In the genomic region with DNA sequence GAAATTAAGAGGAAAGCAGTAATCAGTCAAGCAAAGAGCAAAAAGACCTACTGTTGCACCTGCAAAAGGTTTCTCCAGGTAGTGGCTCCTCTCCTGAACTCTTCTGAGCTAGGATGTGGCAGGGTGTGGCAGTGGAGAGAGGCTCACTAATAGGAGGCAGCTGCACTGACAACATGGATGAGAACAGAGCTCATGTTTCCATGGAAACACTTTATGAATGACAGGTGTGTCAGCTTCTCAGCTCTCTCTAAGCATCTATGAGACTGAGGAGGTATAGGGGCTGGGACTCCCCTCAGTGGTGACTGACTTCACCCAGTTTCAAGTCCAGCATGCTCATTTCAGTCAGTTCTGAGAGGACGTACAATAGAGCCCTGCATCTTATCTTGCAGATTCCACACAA, we compare ENCODE assay signal across 26 mouse cellular contexts. TPM values are rescaled to one million over a fixed set of nuclear protein-coding genes. Genes with fewer than 3 reads are reported as not detected.
DNase-seq lines count a peak whose midpoint lies in the region; ATAC-seq and TF ChIP-seq lines count a peak whose summit lies in the region.
"Had no signal": no experiment of that assay in that cellular context is flagged by ENCODE, and none has a peak within 500 bp of the region (broad histone marks: within the 10 kb centered on the region; RNA-seq: fewer than 3 reads in every experiment).

No protein-coding gene starts in this region.

- H3K36me3 ChIP-seq in embryonic facial prominence, embryonic 11.5 days (replicated peaks; ENCODE audit: control insufficient read depth, insufficient read depth, low read depth, low read length), result no peaks in the 10 kb centered on the region
- H3K36me3 ChIP-seq in embryonic facial prominence, embryonic 10.5 days (replicated peaks), result no peaks in the 10 kb centered on the region
- H3K36me3 ChIP-seq in forebrain, postnatal 0 days (ENCODE audit: insufficient read depth), result no peaks in the 10 kb centered on the region
- no peaks in the 10 kb centered on the region for H3K36me3 ChIP-seq in forebrain, embryonic 14.5 days (ENCODE audit: control insufficient read depth, insufficient read depth, low read length)
- H3K36me3 ChIP-seq in hindbrain, postnatal 0 days (ENCODE audit: insufficient read depth, low read length), result no peaks in the 10 kb centered on the region
- H3K36me3 ChIP-seq in hindbrain, embryonic 10.5 days, result no peaks in the 10 kb centered on the region
- H3K36me3 ChIP-seq: G1E; heart, embryonic 10.5 days; intestine, embryonic 15.5 days had no signal

- TF ChIP-seq POLR2A in brain, embryonic 14.5 days (IDR thresholded peaks at IDR 0.05; ENCODE audit: borderline replicate concordance, extremely low read depth, insufficient read depth, insufficient read length, poor library complexity, severe bottlenecking), result no peak

- DNase-seq in embryonic facial prominence, embryonic 11.5 days (ENCODE audit: low spot score), result peak; percentile 27
- DNase-seq in embryonic facial prominence, embryonic 10.5 days (ENCODE audit: low spot score), result no peak
- DNase-seq in forebrain, postnatal 0 days, result peak; percentile 29
- DNase-seq in forebrain, embryonic 14.5 days (ENCODE audit: low spot score), result no peak
- no peak for DNase-seq in hindbrain, postnatal 0 days (ENCODE audit: low spot score)
- DNase-seq in hindbrain, embryonic 10.5 days (ENCODE audit: low spot score), result no peak
- peak; percentile 31 for DNase-seq in brain, embryonic 14.5 days (ENCODE audit: low read depth)
- DNase-seq: adrenal gland, postnatal 10 days; B cell, adult 2 months; cerebellum, adult 11-12 months; cerebellum, adult 9-10 months; cerebellum, postnatal 25 days; gastrocnemius, adult 2 months; gastrocnemius, postnatal 25 days; heart, postnatal 10 days; heart, postnatal 4 days; kidney, adult 18-20 months had no signal

- no peak overlapping the region for H3K27ac ChIP-seq in embryonic facial prominence, embryonic 11.5 days (replicated peaks; ENCODE audit: low read depth, low read length)
- no peak overlapping the region for H3K27ac ChIP-seq in embryonic facial prominence, embryonic 10.5 days (replicated peaks)
- no peak overlapping the region for H3K27ac ChIP-seq in forebrain, postnatal 0 days (ENCODE audit: low read depth, low read length)
- H3K27ac ChIP-seq in forebrain, embryonic 14.5 days (ENCODE audit: low read depth, low read length), result no peak overlapping the region
- H3K27ac ChIP-seq in hindbrain, postnatal 0 days, result no peak overlapping the region
- H3K27ac ChIP-seq in hindbrain, embryonic 10.5 days, result no peak overlapping the region
- H3K27ac ChIP-seq: gastrocnemius, adult 2 months; heart, embryonic 10.5 days; intestine, embryonic 15.5 days had no signal

- H3K4me1 ChIP-seq in embryonic facial prominence, embryonic 11.5 days (ENCODE audit: control insufficient read depth, insufficient read depth, low read length), result no peaks in the 10 kb centered on the region
- no peaks in the 10 kb centered on the region for H3K4me1 ChIP-seq in embryonic facial prominence, embryonic 10.5 days
- no peaks in the 10 kb centered on the region for H3K4me1 ChIP-seq in forebrain, postnatal 0 days (ENCODE audit: insufficient read depth)
- H3K4me1 ChIP-seq in forebrain, embryonic 14.5 days (ENCODE audit: control insufficient read depth, insufficient read depth, low read length), result no peaks in the 10 kb centered on the region
- H3K4me1 ChIP-seq in hindbrain, postnatal 0 days (ENCODE audit: insufficient read depth, low read length), result no peaks in the 10 kb centered on the region
- no peaks in the 10 kb centered on the region; the same call in 1 of the 2 replicates for H3K4me1 ChIP-seq in hindbrain, embryonic 10.5 days (replicated peaks)
- H3K4me1 ChIP-seq: heart, embryonic 10.5 days; intestine, embryonic 15.5 days had no signal

- no peak overlapping the region for H3K4me3 ChIP-seq in embryonic facial prominence, embryonic 11.5 days (ENCODE audit: low read depth, low read length)
- H3K4me3 ChIP-seq in embryonic facial prominence, embryonic 10.5 days, result no peak overlapping the region
- no peak overlapping the region for H3K4me3 ChIP-seq in forebrain, postnatal 0 days (ENCODE audit: low read depth, low read length)
- no peak overlapping the region for H3K4me3 ChIP-seq in forebrain, embryonic 14.5 days (ENCODE audit: low read depth, low read length)
- H3K4me3 ChIP-seq in hindbrain, postnatal 0 days (ENCODE audit: low read length), result no peak overlapping the region
- H3K4me3 ChIP-seq in hindbrain, embryonic 10.5 days, result no peak overlapping the region
- H3K4me3 ChIP-seq: gastrocnemius, adult 2 months; heart, embryonic 10.5 days; intestine, embryonic 15.5 days had no signal

- ATAC-seq in embryonic facial prominence, embryonic 11.5 days (replicated peaks; ENCODE audit: insufficient number of reproducible peaks, low FRiP score, low TSS enrichment, low read depth), result no peak
- ATAC-seq in forebrain, postnatal 0 days, result peak; percentile 74
- ATAC-seq in forebrain, embryonic 14.5 days, result no peak; the same call in 1 of the 2 replicates
- ATAC-seq in hindbrain, postnatal 0 days, result peak; percentile 27; the same call in 1 of the 2 replicates
- ATAC-seq: CD4-positive, CD25-positive, alpha-beta regulatory T cell, adult 4 months; intestine, embryonic 15.5 days had no signal

- no peaks in the 10 kb centered on the region for H3K27me3 ChIP-seq in embryonic facial prominence, embryonic 11.5 days (ENCODE audit: control insufficient read depth, insufficient read depth, low read length)
- H3K27me3 ChIP-seq in embryonic facial prominence, embryonic 10.5 days (replicated peaks; ENCODE audit: low read depth, poor library complexity, severe bottlenecking), result no peaks in the 10 kb centered on the region
- H3K27me3 ChIP-seq in forebrain, postnatal 0 days (ENCODE audit: insufficient read depth, low read length), result no peaks in the 10 kb centered on the region
- no peaks in the 10 kb centered on the region for H3K27me3 ChIP-seq in forebrain, embryonic 14.5 days (replicated peaks; ENCODE audit: control insufficient read depth, insufficient read depth, low read length)
- H3K27me3 ChIP-seq in hindbrain, postnatal 0 days (ENCODE audit: insufficient read depth, low read length), result no peaks in the 10 kb centered on the region
- H3K27me3 ChIP-seq in hindbrain, embryonic 10.5 days (ENCODE audit: insufficient read depth, poor library complexity, severe bottlenecking), result no peaks in the 10 kb centered on the region
- H3K27me3 ChIP-seq: intestine, embryonic 15.5 days had no signal

- WGBS in embryonic facial prominence, embryonic 11.5 days, result 84% methylated on average over 1 of the region's 1 CpGs
- WGBS in embryonic facial prominence, embryonic 10.5 days, result 78% methylated on average over 1 of the region's 1 CpGs
- 72% methylated on average over 1 of the region's 1 CpGs for WGBS in forebrain, postnatal 0 days
- 89% methylated on average over 1 of the region's 1 CpGs for WGBS in forebrain, embryonic 14.5 days
- WGBS in hindbrain, postnatal 0 days, result 68% methylated on average over 1 of the region's 1 CpGs
- WGBS in hindbrain, embryonic 10.5 days, result 87% methylated on average over 1 of the region's 1 CpGs

- no peaks in the 10 kb centered on the region for H3K9me3 ChIP-seq in embryonic facial prominence, embryonic 11.5 days (replicated peaks; ENCODE audit: control insufficient read depth, low read length)
- no peaks in the 10 kb centered on the region for H3K9me3 ChIP-seq in embryonic facial prominence, embryonic 10.5 days
- no peaks in the 10 kb centered on the region for H3K9me3 ChIP-seq in forebrain, postnatal 0 days (ENCODE audit: low read length)
- H3K9me3 ChIP-seq in forebrain, embryonic 14.5 days (replicated peaks; ENCODE audit: control insufficient read depth, low read length), result no peaks in the 10 kb centered on the region
- H3K9me3 ChIP-seq in hindbrain, postnatal 0 days (ENCODE audit: low read length), result no peaks in the 10 kb centered on the region
- no peaks in the 10 kb centered on the region for H3K9me3 ChIP-seq in hindbrain, embryonic 10.5 days
- H3K9me3 ChIP-seq: G1E; heart, embryonic 10.5 days; intestine, embryonic 15.5 days had no signal

- H3K9ac ChIP-seq in embryonic facial prominence, embryonic 11.5 days (replicated peaks; ENCODE audit: low read length), result no peak overlapping the region
- no peak overlapping the region for H3K9ac ChIP-seq in forebrain, postnatal 0 days
- H3K9ac ChIP-seq in forebrain, embryonic 14.5 days (ENCODE audit: low read length), result no peak overlapping the region
- H3K9ac ChIP-seq in hindbrain, postnatal 0 days (replicated peaks; ENCODE audit: low read length), result no peak overlapping the region
- H3K9ac ChIP-seq: intestine, embryonic 15.5 days had no signal

- TF ChIP-seq CTCF in forebrain, postnatal 0 days (IDR thresholded peaks at IDR 0.05; ENCODE audit: low read depth), result no peak
- TF ChIP-seq CTCF in hindbrain, postnatal 0 days (IDR thresholded peaks at IDR 0.05; ENCODE audit: low read depth), result no peak
- TF ChIP-seq CTCF in brain, embryonic 14.5 days (IDR thresholded peaks at IDR 0.05; ENCODE audit: borderline replicate concordance, extremely low read depth, insufficient read depth, insufficient read length), result no peak

- H3K4me2 ChIP-seq in embryonic facial prominence, embryonic 11.5 days (ENCODE audit: low read depth, low read length), result no peak overlapping the region
- no peak overlapping the region for H3K4me2 ChIP-seq in forebrain, postnatal 0 days (ENCODE audit: low read depth)
- no peak overlapping the region for H3K4me2 ChIP-seq in forebrain, embryonic 14.5 days (ENCODE audit: low read length)
- no peak overlapping the region for H3K4me2 ChIP-seq in hindbrain, postnatal 0 days (ENCODE audit: low read depth, low read length)
- H3K4me2 ChIP-seq: intestine, embryonic 15.5 days had no signal

RNA-seq across cellular contexts. Expression of gene Dppa1, which starts 15.8 kb away (rescaled TPM):
- not detected in 2 replicates for polyA plus RNA-seq in embryonic facial prominence, embryonic 11.5 days (2014; fragmentation: Nextera tagmentation; extraction: Ambion mirVana)
- polyA plus RNA-seq in embryonic facial prominence, embryonic 10.5 days (2016; fragmentation: Nextera tagmentation; extraction: Ambion mirVana), result not detected in 2 replicates
- total RNA-seq in forebrain, postnatal 0 days (2014; rRNA removed), result not detected in 2 replicates
- not detected in 2 replicates for polyA plus RNA-seq in forebrain, postnatal 0 days (2015; fragmentation: Nextera tagmentation; extraction: Ambion mirVana)
- polyA plus RNA-seq in forebrain, embryonic 14.5 days (2014; fragmentation: Nextera tagmentation; extraction: Ambion mirVana), result not detected in 2 replicates
- not detected in 2 replicates for total RNA-seq in hindbrain, postnatal 0 days (2014; rRNA removed)
- polyA plus RNA-seq in hindbrain, postnatal 0 days (2015; fragmentation: Nextera tagmentation; extraction: Ambion mirVana), result not detected in 2 replicates
- not detected in 2 replicates for polyA plus RNA-seq in hindbrain, embryonic 10.5 days (2016; fragmentation: Nextera tagmentation; extraction: Ambion mirVana)
- not detected in 2 replicates for polyA plus RNA-seq in brain, embryonic 14.5 days (2012; rRNA removed)
- total RNA-seq: adrenal gland, postnatal 10 days; adrenal gland, postnatal 4 days; G1E; gastrocnemius, adult 2 months; gastrocnemius, postnatal 25 days; granulocyte monocyte progenitor cell, adult 5-6 weeks; heart, postnatal 10 days; heart, postnatal 4 days had no signal
- polyA plus RNA-seq: CD4-positive, CD25-positive, alpha-beta regulatory T cell, adult 4 months; cortical plate, adult 2 months; embryonic facial prominence, embryonic 14.5 days; G1E; heart, embryonic 10.5 days; heart, embryonic 14.5 days; intestine, embryonic 15.5 days had no signal

Comparison
In these comparisons a context has a peak if more than half of its experiments do, and no peak if none do; other contexts are left out.
1. ATAC-seq: peak in forebrain, postnatal 0 days (single experiment) and hindbrain, postnatal 0 days (single experiment); none in embryonic facial prominence, embryonic 11.5 days (single experiment) and forebrain, embryonic 14.5 days (single experiment).
2. DNase-seq: peak in embryonic facial prominence, embryonic 11.5 days (single experiment), forebrain, postnatal 0 days (single experiment) and brain, embryonic 14.5 days (single experiment); none in embryonic facial prominence, embryonic 10.5 days (single experiment), forebrain, embryonic 14.5 days (single experiment), hindbrain, postnatal 0 days (single experiment) and hindbrain, embryonic 10.5 days (single experiment).